Mouse (Mus musculus) small intestine, adult 2 months (tissue): ENCODE results near the gene Pmvk.

Experiments
- CTCF ChIP-seq: fragments of 200-500 bp; IDR thresholded peaks from 2 replicates; pipeline ENCODE4 v1.5.1; 2012; ENCODE audit warnings: low read depth, mild to moderate bottlenecking, control low read depth, inconsistent platforms, low read length, moderate library complexity, mixed read lengths; ENCODE audit not compliant: insufficient replicate concordance, insufficient read length; ENCODE audit errors: extremely low read depth
- POLR2A ChIP-seq: fragments of 200-500 bp; IDR thresholded peaks from 2 replicates; pipeline ENCODE4 v1.6.1; 2012; ENCODE audit warnings: low read depth, mild to moderate bottlenecking, control low read depth, inconsistent platforms, low read length, moderate library complexity

DNA sequence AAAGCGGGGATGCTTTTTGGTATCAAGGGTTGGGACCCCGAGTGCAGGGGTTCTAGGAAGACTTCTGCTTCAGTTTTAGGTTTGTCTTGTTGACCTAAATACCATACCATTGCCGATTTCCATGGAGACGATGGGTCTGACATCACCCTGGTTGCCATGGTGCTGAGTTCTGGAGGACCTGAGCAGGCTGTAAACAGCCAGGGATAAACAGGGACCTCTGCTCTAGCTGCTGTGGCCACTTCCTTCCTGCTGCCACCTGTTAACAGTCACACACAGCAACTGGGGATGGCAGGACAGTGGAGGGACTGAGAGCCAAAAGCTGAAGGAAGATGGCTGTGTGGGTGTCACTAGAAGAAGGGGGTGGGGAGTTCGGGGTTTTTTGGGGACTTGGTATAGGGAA is 17.1 kb upstream of the Pmvk start:
- TF ChIP-seq CTCF (no peak), POLR2A (no peak)
